Mouse (Mus musculus) MEL (cell line): Measurements from ENCODE around the gene Nnat.

Experiments
- CHD1 ChIP-seq: IDR thresholded peaks from 2 replicates; pipeline ENCODE4 v1.6.1; 2012; ENCODE audit warnings: low read depth, mild to moderate bottlenecking, inconsistent platforms, low read length, improper control_type of control experiment
- EP300 ChIP-seq, 2 experiments: IDR thresholded peaks; 2 replicates each; pipeline ENCODE4 v1.6.1; 2011; ENCODE audit warnings: improper control_type of control experiment in 2 of 2, low read length in 2 of 2, low read depth in 1 of 2, mild to moderate bottlenecking in 1 of 2
- MAZ ChIP-seq: IDR thresholded peaks from 2 replicates; pipeline ENCODE4 v1.6.1; 2012; ENCODE audit warnings: low read depth, mild to moderate bottlenecking, inconsistent platforms, low read length, improper control_type of control experiment
- POLR2A ChIP-seq, 2 experiments: IDR thresholded peaks; 2 replicates each; pipeline ENCODE4 v1.6.1; 2011 to 2012; ENCODE audit warnings: low read length in 2 of 2, mild to moderate bottlenecking in 2 of 2, control low read depth in 1 of 2, improper control_type of control experiment in 1 of 2, low read depth in 1 of 2, moderate library complexity in 1 of 2; ENCODE audit not compliant: control insufficient read depth in 1 of 2, insufficient read depth in 1 of 2, poor library complexity in 1 of 2
- ZMIZ1 ChIP-seq: IDR thresholded peaks from 2 replicates; pipeline ENCODE4 v1.6.1; 2012; ENCODE audit warnings: low read depth, mild to moderate bottlenecking, inconsistent platforms, low read length, improper control_type of control experiment, moderate library complexity
- ZNF384 ChIP-seq: IDR thresholded peaks from 2 replicates; pipeline ENCODE4 v1.6.1; 2012; ENCODE audit warnings: low read depth, mild to moderate bottlenecking, inconsistent platforms, low read length, improper control_type of control experiment

- no peak for TF ChIP-seq ZMIZ1
- no peak for TF ChIP-seq POLR2A (IDR thresholded peaks at IDR 0.05; ENCODE audit: control insufficient read depth in 1 of 2, insufficient read depth in 1 of 2, low read depth in 1 of 2, low read length in 2 of 2, poor library complexity in 1 of 2)
- TF ChIP-seq EP300 (IDR thresholded peaks at IDR 0.05; ENCODE audit: low read depth in 1 of 2, low read length in 2 of 2): no peak
- TF ChIP-seq MAZ: no peak
- no peak for TF ChIP-seq ZNF384
- TF ChIP-seq CHD1: no peak
Measured at GRCm38 (mm10) chr2:157559440-157559839, 438 bp upstream of the Nnat start.
